7 mouse cellular contexts compared by ENCODE assay signal in the genomic region with DNA sequence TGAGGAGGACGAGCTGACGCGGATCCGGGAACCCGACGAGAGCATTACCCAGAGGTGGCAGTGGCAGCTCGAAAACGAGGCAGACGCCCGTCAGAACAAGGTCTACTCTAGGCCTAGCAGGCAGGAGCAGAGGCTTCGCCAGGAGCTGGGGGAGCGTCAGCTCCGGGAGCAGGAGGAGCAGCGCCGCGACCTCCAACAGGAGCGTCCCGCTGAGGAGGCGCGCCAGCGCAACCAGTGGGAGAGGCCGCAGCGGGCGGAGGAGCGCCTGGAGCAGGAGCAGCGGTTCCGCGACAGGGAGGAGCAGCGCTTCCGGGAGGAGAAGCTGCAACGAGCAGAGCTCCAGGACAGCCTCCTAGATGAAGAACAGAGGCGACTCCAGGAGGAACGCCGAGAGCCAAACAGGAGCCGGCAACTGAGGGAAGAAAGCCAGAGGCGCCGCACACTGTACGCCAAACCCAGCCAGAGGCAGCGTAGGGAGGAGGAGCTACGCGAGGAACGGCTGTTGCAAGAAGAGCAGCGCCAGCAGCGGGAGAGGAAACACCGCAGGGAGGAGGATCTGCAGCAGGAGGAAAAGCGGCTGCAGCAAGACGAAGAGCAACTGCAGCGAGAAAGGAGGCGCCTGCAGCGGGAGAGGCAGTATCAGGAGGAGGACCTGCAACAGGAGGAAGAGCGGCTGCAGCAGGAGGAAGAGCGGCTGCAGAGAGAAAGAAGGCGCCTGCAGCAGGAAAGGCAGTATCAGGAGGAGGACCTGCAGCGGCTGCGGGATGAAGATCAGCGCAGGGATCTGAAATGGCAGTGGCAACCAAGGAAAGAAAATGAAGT. TPM values are rescaled to one million over a fixed set of nuclear protein-coding genes. Genes with fewer than 3 reads are reported as not detected.
DNase-seq lines count a peak whose midpoint lies in the region; ATAC-seq and TF ChIP-seq lines count a peak whose summit lies in the region.

No protein-coding gene starts in this region.

- H3K36me3 ChIP-seq in intestine, postnatal 0 days (ENCODE audit: control insufficient read depth, insufficient read depth): no peaks in the 10 kb centered on the region

- under 1% methylated on average over 56 of the region's 56 CpGs for WGBS in intestine, postnatal 0 days

- ATAC-seq in intestine, postnatal 0 days: peak; percentile 64

- no peak for TF ChIP-seq CTCF in intestine, postnatal 0 days (IDR thresholded peaks at IDR 0.05; ENCODE audit: low read depth)

- peak overlapping the region; percentile 46; the same call in 1 of the 2 replicates for H3K27ac ChIP-seq in intestine, postnatal 0 days (ENCODE audit: low read depth, low read length)

- no peaks in the 10 kb centered on the region for H3K9me3 ChIP-seq in intestine, postnatal 0 days (ENCODE audit: control insufficient read depth)

- peak overlapping the region; percentile 92 for H3K4me2 ChIP-seq in intestine, postnatal 0 days (replicated peaks; ENCODE audit: low read depth)

- peak overlapping the region; percentile 42 for H3K4me3 ChIP-seq in intestine, postnatal 0 days (ENCODE audit: low read depth, low read length)

- H3K27me3 ChIP-seq in intestine, postnatal 0 days (replicated peaks; ENCODE audit: control insufficient read depth, insufficient read depth, low read length): peaks cover 22% of the 10 kb centered on the region; the same call in 1 of the 2 replicates

- peak; percentile 55 for DNase-seq in adrenal gland, adult 8-10 months
- peak; percentile 82 for DNase-seq in embryo, embryonic 9.5 days (ENCODE audit: extremely low spot score)
- DNase-seq in heart, adult 11 months: peak; percentile 96
- DNase-seq in left cerebral cortex, postnatal 4 days: peak; percentile 61
- peak; percentile 81 for DNase-seq in mesoderm, embryonic 11.5 days (ENCODE audit: low read depth, low spot score)
- peak; percentile 54 for DNase-seq in right cerebral cortex, postnatal 36 days (ENCODE audit: low spot score in 2 of 2)

- intact Hi-C loops in left cerebral cortex, postnatal 4 days (cut with DNase I): loop anchor here (10.0 kb wide), 1 partner anchor 80 kb away; no protein-coding TSS in a partner anchor

- peaks cover 7% of the 10 kb centered on the region for H3K4me1 ChIP-seq in intestine, postnatal 0 days (replicated peaks; ENCODE audit: control insufficient read depth, insufficient read depth, low read length)

- peak overlapping the region; percentile 35; the same call in 1 of the 2 replicates for H3K9ac ChIP-seq in intestine, postnatal 0 days (ENCODE audit: low read depth, low read length)

RNA-seq across cellular contexts. Expression of gene Tchh, which starts 2.4 kb away (rescaled TPM):
- total RNA-seq in adrenal gland, adult 8-10 months (2022): under 1 TPM; 0.09 to 0.56 (median 0.29) TPM
- 2.5 and 3.7 TPM in 2 replicates for polyA plus RNA-seq in intestine, postnatal 0 days (2015; fragmentation: Nextera tagmentation; extraction: Ambion mirVana)
- 1 to 10 TPM in 1 of 2 experiments, under 1 TPM in 1; 0.96 to 1.1 TPM for total RNA-seq in left cerebral cortex, postnatal 4 days (2021)

RNA-seq across cellular contexts. Expression of gene Tchhl1, which starts 24.0 kb away (rescaled TPM):
- 1 to 10 TPM in 1 of 4 experiments, under 1 TPM in 2, not detected in 1; 0.22 to 1.6 (median 0.94) TPM for total RNA-seq in adrenal gland, adult 8-10 months (2022)
- polyA plus RNA-seq in intestine, postnatal 0 days (2015; fragmentation: Nextera tagmentation; extraction: Ambion mirVana): 0.12 and 0.27 TPM in 2 replicates
- not detected for total RNA-seq in left cerebral cortex, postnatal 4 days (2021)

RNA-seq across cellular contexts. Expression of gene Rptn, which starts 51.1 kb away (rescaled TPM):
- total RNA-seq in adrenal gland, adult 8-10 months (2022): not detected
- polyA plus RNA-seq in intestine, postnatal 0 days (2015; fragmentation: Nextera tagmentation; extraction: Ambion mirVana): not detected in 2 replicates
- total RNA-seq in left cerebral cortex, postnatal 4 days (2021): not detected

Comparison
In these comparisons a context has a peak if more than half of its experiments do, and no peak if none do; other contexts are left out.
1. Peak in every context shown above with its lines: DNase-seq, ATAC-seq, H3K4me3 ChIP-seq and H3K27ac ChIP-seq.